In genomic region chr4:138817736-138818135, GRCm38 (mm10) we compare ENCODE assay signal across 15 mouse cellular contexts. TPM values are rescaled to one million over a fixed set of nuclear protein-coding genes. Genes with fewer than 3 reads are reported as not detected.
DNase-seq lines count a peak whose midpoint lies in the region; ATAC-seq and TF ChIP-seq lines count a peak whose summit lies in the region.
"Had no signal": no experiment of that assay in that cellular context is flagged by ENCODE, and none has a peak within 500 bp of the region (broad histone marks: within the 10 kb centered on the region; RNA-seq: fewer than 3 reads in every experiment).

No protein-coding gene starts in this region.

- H3K27me3 ChIP-seq in heart, embryonic 10.5 days (ENCODE audit: insufficient read depth, poor library complexity, severe bottlenecking), result peaks cover 19% of the 10 kb centered on the region
- H3K27me3 ChIP-seq in lung, embryonic 16.5 days (ENCODE audit: control insufficient read depth, insufficient read depth, low read depth, low read length), result peaks cover 3% of the 10 kb centered on the region; the same call in 1 of the 2 replicates
- H3K27me3 ChIP-seq in lung, postnatal 0 days (replicated peaks; ENCODE audit: insufficient read depth, low read length), result 0 out of 2 replicates have a peak, but pooled peaks cover 2% of the 10 kb centered on the region
- H3K27me3 ChIP-seq in midbrain, embryonic 13.5 days, result no peaks in the 10 kb centered on the region; the same call in 1 of the 2 replicates
- H3K27me3 ChIP-seq in neural tube, embryonic 15.5 days (replicated peaks), result no peaks in the 10 kb centered on the region

- H3K4me3 ChIP-seq in heart, embryonic 10.5 days, result no peak overlapping the region
- H3K4me3 ChIP-seq in lung, embryonic 16.5 days (ENCODE audit: low read length), result no peak overlapping the region
- H3K4me3 ChIP-seq in lung, adult 2 months (replicated peaks; ENCODE audit: extremely low read depth, low read depth, low read length), result no peak overlapping the region
- no peak overlapping the region for H3K4me3 ChIP-seq in lung, postnatal 0 days (ENCODE audit: low read depth, low read length)
- H3K4me3 ChIP-seq in midbrain, embryonic 13.5 days (replicated peaks), result no peak overlapping the region
- H3K4me3 ChIP-seq in neural tube, embryonic 15.5 days (replicated peaks), result no peak overlapping the region

- no peak overlapping the region for H3K27ac ChIP-seq in heart, embryonic 10.5 days
- no peak overlapping the region for H3K27ac ChIP-seq in lung, embryonic 16.5 days (ENCODE audit: low read length)
- no peak overlapping the region for H3K27ac ChIP-seq in lung, postnatal 0 days (ENCODE audit: low read length)
- no peak overlapping the region for H3K27ac ChIP-seq in midbrain, embryonic 13.5 days
- H3K27ac ChIP-seq in neural tube, embryonic 15.5 days (replicated peaks), result no peak overlapping the region

- no peaks in the 10 kb centered on the region for H3K36me3 ChIP-seq in heart, embryonic 10.5 days
- no peaks in the 10 kb centered on the region for H3K36me3 ChIP-seq in lung, embryonic 16.5 days (ENCODE audit: control insufficient read depth, insufficient read depth, low read length)
- H3K36me3 ChIP-seq in lung, postnatal 0 days (ENCODE audit: insufficient read depth, low read length), result no peaks in the 10 kb centered on the region
- H3K36me3 ChIP-seq in midbrain, embryonic 13.5 days, result no peaks in the 10 kb centered on the region
- no peaks in the 10 kb centered on the region for H3K36me3 ChIP-seq in neural tube, embryonic 15.5 days

- WGBS in heart, embryonic 10.5 days, result 66% methylated on average over 6 of the region's 6 CpGs
- WGBS in lung, embryonic 16.5 days, result 66% methylated on average over 6 of the region's 6 CpGs
- WGBS in lung, adult 2 months, result 45% methylated on average over 6 of the region's 6 CpGs
- WGBS in lung, postnatal 0 days, result 50% methylated on average over 6 of the region's 6 CpGs
- 88% methylated on average over 6 of the region's 6 CpGs for WGBS in midbrain, embryonic 13.5 days
- WGBS in neural tube, embryonic 15.5 days, result 82% methylated on average over 6 of the region's 6 CpGs

- H3K4me1 ChIP-seq in heart, embryonic 10.5 days, result peaks cover 18% of the 10 kb centered on the region
- H3K4me1 ChIP-seq in lung, embryonic 16.5 days (replicated peaks; ENCODE audit: control insufficient read depth, insufficient read depth, low read length), result peaks cover 6% of the 10 kb centered on the region
- H3K4me1 ChIP-seq in lung, adult 2 months (ENCODE audit: control insufficient read depth, insufficient read depth, low read length), result 0 out of 2 replicates have a peak, but pooled peaks cover 3% of the 10 kb centered on the region
- H3K4me1 ChIP-seq in lung, postnatal 0 days (ENCODE audit: insufficient read depth, low read depth, low read length), result peaks cover 2% of the 10 kb centered on the region; the same call in 1 of the 2 replicates
- peaks cover 8% of the 10 kb centered on the region for H3K4me1 ChIP-seq in midbrain, embryonic 13.5 days (replicated peaks)
- H3K4me1 ChIP-seq in neural tube, embryonic 15.5 days, result no peaks in the 10 kb centered on the region

- no peak for TF ChIP-seq CTCF in lung, adult 2 months (IDR thresholded peaks at IDR 0.05; ENCODE audit: insufficient read depth, low read length)
- no peak for TF ChIP-seq CTCF in lung, postnatal 0 days (IDR thresholded peaks at IDR 0.05)

- ATAC-seq in lung, embryonic 16.5 days (ENCODE audit: low read depth), result 0 out of 2 replicates have a peak, but pooled peaks have one; percentile 23
- ATAC-seq in lung, postnatal 0 days, result peak; percentile 67
- no peak for ATAC-seq in midbrain, embryonic 13.5 days
- ATAC-seq in neural tube, embryonic 15.5 days (ENCODE audit: low FRiP score), result no peak
- ATAC-seq: forebrain, embryonic 16.5 days; liver, postnatal 0 days had no signal

- no peak for TF ChIP-seq EP300 in lung, postnatal 0 days (IDR thresholded peaks at IDR 0.05)

- no peak overlapping the region for H3K9ac ChIP-seq in lung, embryonic 16.5 days (ENCODE audit: low read length)
- no peak overlapping the region for H3K9ac ChIP-seq in lung, postnatal 0 days (replicated peaks; ENCODE audit: low read depth)
- no peak overlapping the region for H3K9ac ChIP-seq in midbrain, embryonic 13.5 days (replicated peaks)
- H3K9ac ChIP-seq in neural tube, embryonic 15.5 days (replicated peaks), result no peak overlapping the region
- H3K9ac ChIP-seq: liver, postnatal 0 days had no signal

- no peaks in the 10 kb centered on the region for H3K9me3 ChIP-seq in heart, embryonic 10.5 days
- no peaks in the 10 kb centered on the region for H3K9me3 ChIP-seq in lung, embryonic 16.5 days (ENCODE audit: control insufficient read depth, low read length)
- H3K9me3 ChIP-seq in lung, postnatal 0 days (ENCODE audit: low read length), result no peaks in the 10 kb centered on the region
- H3K9me3 ChIP-seq in midbrain, embryonic 13.5 days, result 0 out of 2 replicates have a peak, but pooled peaks cover 2% of the 10 kb centered on the region
- H3K9me3 ChIP-seq in neural tube, embryonic 15.5 days (replicated peaks), result no peaks in the 10 kb centered on the region

- DNase-seq in heart, adult 11 months, result peak; percentile 94
- DNase-seq in heart, embryonic 10.5 days (ENCODE audit: low spot score), result no peak
- DNase-seq in lung, adult 2 months, result no peak
- peak; percentile 65 for DNase-seq in lung, postnatal 0 days (ENCODE audit: low spot score)
- DNase-seq: cerebellum, adult 8-10 months; embryo, embryonic 11 days; liver, postnatal 0 days; thymus, postnatal 36 days had no signal

- TF ChIP-seq POLR2A in lung, adult 2 months (IDR thresholded peaks at IDR 0.05; ENCODE audit: borderline replicate concordance, extremely low read depth, low read depth, low read length), result no peak

- H3K4me2 ChIP-seq in lung, embryonic 16.5 days (ENCODE audit: low read depth, low read length), result no peak overlapping the region
- no peak overlapping the region for H3K4me2 ChIP-seq in lung, postnatal 0 days (replicated peaks; ENCODE audit: low read depth, low read length)
- no peak overlapping the region for H3K4me2 ChIP-seq in midbrain, embryonic 13.5 days (replicated peaks)
- H3K4me2 ChIP-seq in neural tube, embryonic 15.5 days, result no peak overlapping the region

RNA-seq across cellular contexts. Expression of gene Pla2g2d, which starts 42.2 kb away (rescaled TPM):
- polyA plus RNA-seq in heart, embryonic 10.5 days (2016; fragmentation: Nextera tagmentation; extraction: Ambion mirVana), result 0.19 TPM in 1 of 2 replicates, not detected in the other
- not detected in 2 replicates for polyA plus RNA-seq in lung, embryonic 16.5 days (2015; fragmentation: Nextera tagmentation; extraction: Ambion mirVana)
- 2.5 and 2.6 TPM in 2 replicates for polyA plus RNA-seq in lung, adult 2 months (2012; rRNA removed)
- not detected in 2 replicates for polyA plus RNA-seq in lung, postnatal 0 days (2015; fragmentation: Nextera tagmentation; extraction: Ambion mirVana)
- polyA plus RNA-seq in midbrain, embryonic 13.5 days (2015; fragmentation: Nextera tagmentation; extraction: Ambion mirVana), result 0.07 and 0.22 TPM in 2 replicates
- polyA plus RNA-seq in neural tube, embryonic 15.5 days (2015; fragmentation: Nextera tagmentation; extraction: Ambion mirVana), result 0.72 and 1.5 TPM in 2 replicates
- polyA plus RNA-seq: G1E; heart, embryonic 16.5 days had no signal

RNA-seq across cellular contexts. Expression of gene Pla2g5, which starts 45.5 kb away (rescaled TPM):
- polyA plus RNA-seq in heart, embryonic 10.5 days (2016; fragmentation: Nextera tagmentation; extraction: Ambion mirVana), result 0.91 and 2.1 TPM in 2 replicates
- 0.58 and 0.60 TPM in 2 replicates for polyA plus RNA-seq in lung, embryonic 16.5 days (2015; fragmentation: Nextera tagmentation; extraction: Ambion mirVana)
- polyA plus RNA-seq in lung, adult 2 months (2012; rRNA removed), result 0.57 and 1.3 TPM in 2 replicates
- 0.29 TPM in 1 of 2 replicates, not detected in the other for polyA plus RNA-seq in lung, postnatal 0 days (2015; fragmentation: Nextera tagmentation; extraction: Ambion mirVana)
- 0.27 and 0.59 TPM in 2 replicates for polyA plus RNA-seq in midbrain, embryonic 13.5 days (2015; fragmentation: Nextera tagmentation; extraction: Ambion mirVana)
- polyA plus RNA-seq in neural tube, embryonic 15.5 days (2015; fragmentation: Nextera tagmentation; extraction: Ambion mirVana), result 0.24 and 0.79 TPM in 2 replicates
- polyA plus RNA-seq: liver, postnatal 0 days had no signal

RNA-seq across cellular contexts. Expression of gene Gm13030, which starts 56.0 kb away (rescaled TPM):
- not detected in 2 replicates for polyA plus RNA-seq in heart, embryonic 10.5 days (2016; fragmentation: Nextera tagmentation; extraction: Ambion mirVana)
- not detected in 2 replicates for polyA plus RNA-seq in lung, embryonic 16.5 days (2015; fragmentation: Nextera tagmentation; extraction: Ambion mirVana)
- not detected in 2 replicates for polyA plus RNA-seq in lung, adult 2 months (2012; rRNA removed)
- polyA plus RNA-seq in lung, postnatal 0 days (2015; fragmentation: Nextera tagmentation; extraction: Ambion mirVana), result not detected in 2 replicates
- not detected in 2 replicates for polyA plus RNA-seq in midbrain, embryonic 13.5 days (2015; fragmentation: Nextera tagmentation; extraction: Ambion mirVana)
- polyA plus RNA-seq in neural tube, embryonic 15.5 days (2015; fragmentation: Nextera tagmentation; extraction: Ambion mirVana), result not detected in 2 replicates
- polyA plus RNA-seq: forebrain, embryonic 16.5 days; G1E; heart, embryonic 16.5 days; limb, embryonic 14.5 days; liver, postnatal 0 days had no signal

Comparison
In these comparisons a context has a peak if more than half of its experiments do, and no peak if none do; other contexts are left out.
1. DNase-seq: peak in heart, adult 11 months (single experiment) and lung, postnatal 0 days (single experiment); none in heart, embryonic 10.5 days (single experiment) and lung, adult 2 months (single experiment).
2. ATAC-seq: peak in lung, embryonic 16.5 days (single experiment) and lung, postnatal 0 days (single experiment); none in midbrain, embryonic 13.5 days (single experiment) and neural tube, embryonic 15.5 days (single experiment).